ENCODE assay signal across 8 mouse cellular contexts in the genomic region with DNA sequence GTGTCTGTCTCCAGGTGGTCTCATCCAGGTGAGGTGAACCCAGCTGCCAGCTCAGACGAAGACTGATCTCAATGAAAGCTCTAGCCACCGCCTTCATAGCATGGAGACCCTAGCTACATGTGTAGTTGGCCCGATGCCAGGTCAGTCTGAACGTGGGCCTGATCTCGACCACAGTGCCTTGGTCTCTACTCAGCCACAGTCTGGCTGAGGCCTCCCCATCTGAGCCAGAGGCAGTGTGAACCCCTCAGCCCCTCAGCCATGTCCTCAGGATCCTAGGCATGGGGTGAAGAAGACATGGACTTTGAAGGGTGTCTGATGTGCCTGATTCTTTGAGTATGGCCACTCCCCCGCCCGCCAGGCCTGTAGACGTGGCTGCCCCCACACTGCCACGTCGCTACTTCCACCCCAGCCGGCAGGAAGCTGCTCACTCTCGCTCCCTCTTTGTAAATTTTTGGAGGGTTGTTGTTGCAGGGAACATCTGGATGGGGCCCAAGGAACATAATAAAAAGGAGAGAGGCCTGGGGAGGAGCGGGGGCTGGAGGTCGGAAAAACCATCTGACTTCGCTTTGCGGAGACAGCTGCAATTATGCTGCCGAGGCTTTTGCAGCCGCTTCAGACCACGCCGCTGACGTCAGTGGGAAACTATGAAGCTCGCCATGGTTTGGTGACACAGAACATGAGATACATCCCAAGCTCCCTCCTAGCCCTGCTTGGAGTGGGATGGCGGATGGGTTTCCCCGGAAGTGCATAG.
DNase-seq lines count a peak whose midpoint lies in the region; ATAC-seq and TF ChIP-seq lines count a peak whose summit lies in the region.

No protein-coding gene starts in this region.

- intact Hi-C loops in heart, postnatal 36 days (cut with DNase I), result loop anchor here (5.0 kb wide), 1 partner anchor 643 kb away; no protein-coding TSS in a partner anchor

- 23% methylated on average over 24 of the region's 24 CpGs for WGBS in embryonic facial prominence, embryonic 15.5 days
- 39% methylated on average over 24 of the region's 24 CpGs for WGBS in lung, postnatal 0 days

- no peak for TF ChIP-seq CTCF in lung, postnatal 0 days (IDR thresholded peaks at IDR 0.05)

- no peaks in the 10 kb centered on the region for H3K36me3 ChIP-seq in embryonic facial prominence, embryonic 15.5 days
- H3K36me3 ChIP-seq in lung, postnatal 0 days (ENCODE audit: insufficient read depth, low read length), result no peaks in the 10 kb centered on the region

- DNase-seq in adrenal gland, adult (ENCODE audit: inconsistent age in 2 of 2, low spot score in 1 of 2), result peak; percentile 38 to 58
- DNase-seq in adrenal gland, postnatal 4 days (ENCODE audit: low spot score in 2 of 2), result no peak
- peak; percentile 62 to 73 for DNase-seq in heart, postnatal 36 days
- DNase-seq in lung, postnatal 0 days (ENCODE audit: low spot score), result peak; percentile 92
- DNase-seq in layer of hippocampus, postnatal 25 days (ENCODE audit: extremely low spot score in 1 of 2, low spot score in 1 of 2), result no peak
- no peak for DNase-seq in natural killer cell, adult 2 months (ENCODE audit: low spot score in 2 of 2)
- no peak for DNase-seq in layer of hippocampus, adult 8-10 months (ENCODE audit: low spot score in 2 of 2)

- peak overlapping the region; percentile 12; the same call in 1 of the 2 replicates for H3K9ac ChIP-seq in embryonic facial prominence, embryonic 15.5 days
- H3K9ac ChIP-seq in lung, postnatal 0 days (replicated peaks; ENCODE audit: low read depth), result no peak overlapping the region

- no peaks in the 10 kb centered on the region for H3K27me3 ChIP-seq in embryonic facial prominence, embryonic 15.5 days
- no peaks in the 10 kb centered on the region for H3K27me3 ChIP-seq in lung, postnatal 0 days (replicated peaks; ENCODE audit: insufficient read depth, low read length)

- no peak overlapping the region for H3K4me2 ChIP-seq in embryonic facial prominence, embryonic 15.5 days (replicated peaks)
- H3K4me2 ChIP-seq in lung, postnatal 0 days (replicated peaks; ENCODE audit: low read depth, low read length), result no peak overlapping the region

- H3K4me1 ChIP-seq in embryonic facial prominence, embryonic 15.5 days, result peaks cover 71% of the 10 kb centered on the region
- H3K4me1 ChIP-seq in lung, postnatal 0 days (ENCODE audit: insufficient read depth, low read depth, low read length), result 0 out of 2 replicates have a peak, but pooled peaks cover 5% of the 10 kb centered on the region

- ATAC-seq in embryonic facial prominence, embryonic 15.5 days (ENCODE audit: insufficient number of reproducible peaks, low FRiP score, low TSS enrichment, low read depth), result peak; percentile 83
- peak; percentile 66 for ATAC-seq in lung, postnatal 0 days

- peak overlapping the region; percentile 98 for H3K27ac ChIP-seq in embryonic facial prominence, embryonic 15.5 days (replicated peaks)
- H3K27ac ChIP-seq in lung, postnatal 0 days (ENCODE audit: low read length), result peak overlapping the region; percentile 75

- H3K4me3 ChIP-seq in embryonic facial prominence, embryonic 15.5 days (replicated peaks), result no peak overlapping the region
- H3K4me3 ChIP-seq in lung, postnatal 0 days (ENCODE audit: low read depth, low read length), result no peak overlapping the region

- no peaks in the 10 kb centered on the region for H3K9me3 ChIP-seq in embryonic facial prominence, embryonic 15.5 days (replicated peaks)
- H3K9me3 ChIP-seq in lung, postnatal 0 days (ENCODE audit: low read length), result no peaks in the 10 kb centered on the region

- TF ChIP-seq EP300 in lung, postnatal 0 days (IDR thresholded peaks at IDR 0.05), result peak; percentile 49

Comparison
In these comparisons a context has a peak if more than half of its experiments do, and no peak if none do; other contexts are left out.
1. DNase-seq: peak in adrenal gland, adult (2 of 2), heart, postnatal 36 days (2 of 2) and lung, postnatal 0 days (single experiment); none in adrenal gland, postnatal 4 days (0 of 2), layer of hippocampus, postnatal 25 days (0 of 2), natural killer cell, adult 2 months (0 of 2) and layer of hippocampus, adult 8-10 months (0 of 2).